Mouse (Mus musculus) adrenal gland, postnatal 10 days (tissue): ENCODE measurements around the gene Cysltr2. TPM values are rescaled to one million over a fixed set of nuclear protein-coding genes. Genes with fewer than 3 reads are reported as not detected.

Experiments
- DNase-seq: peaks from one replicate; pipeline ENCODE4 v3.0.0; 2021; ENCODE audit warnings: mixed read lengths
- total RNA-seq, 2 experiments: library from RNA; stranded (reverse); gene quantifications; 2 replicates each; pipeline ENCODE4 v1.2.3; 2021

The Cysltr2 gene
- total RNA-seq, 2 experiments from 2014 or later = 0.81 to 1.4 TPM

DNA sequence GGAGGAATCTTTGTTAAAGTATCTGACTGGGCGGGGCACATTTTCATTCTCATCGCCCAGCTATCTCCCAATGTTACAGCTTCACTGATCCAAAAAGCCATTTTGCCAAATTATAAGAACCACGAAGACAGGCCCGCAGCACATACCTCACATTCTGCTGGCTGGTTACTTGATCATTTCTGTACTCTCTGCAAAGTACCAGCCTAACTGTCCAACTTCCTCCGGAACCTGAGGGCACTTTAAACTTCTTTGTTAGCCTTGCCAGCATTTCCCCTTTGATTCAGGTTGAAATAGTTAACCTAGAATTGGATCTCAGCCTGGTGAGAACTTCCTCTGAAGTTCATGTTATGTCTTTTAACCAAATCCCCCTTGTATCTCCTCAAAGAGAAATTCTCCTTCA, 63.8 kb downstream of the Cysltr2 start:
- no peak for DNase-seq

DNA sequence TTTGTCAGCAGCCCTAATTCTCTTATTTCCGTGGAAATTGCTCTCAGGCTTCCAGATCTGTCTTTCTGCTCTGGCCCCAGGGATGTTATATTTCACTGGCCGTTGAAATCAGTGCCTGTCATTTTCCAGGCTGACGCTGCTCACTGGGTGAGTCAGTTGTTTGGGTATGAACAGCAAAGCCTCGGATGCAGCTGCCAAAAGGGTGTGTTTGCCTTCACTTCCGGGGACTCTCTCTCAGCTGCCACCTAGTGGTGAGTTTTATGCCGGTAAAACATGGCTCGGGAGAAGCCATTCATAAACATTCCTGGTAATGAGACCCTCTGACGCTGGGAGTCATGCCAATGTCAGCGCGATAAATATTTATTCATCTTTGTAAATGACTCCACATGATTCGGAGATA, 65.5 kb downstream of the Cysltr2 start:
- peak; percentile 89 for DNase-seq

DNA sequence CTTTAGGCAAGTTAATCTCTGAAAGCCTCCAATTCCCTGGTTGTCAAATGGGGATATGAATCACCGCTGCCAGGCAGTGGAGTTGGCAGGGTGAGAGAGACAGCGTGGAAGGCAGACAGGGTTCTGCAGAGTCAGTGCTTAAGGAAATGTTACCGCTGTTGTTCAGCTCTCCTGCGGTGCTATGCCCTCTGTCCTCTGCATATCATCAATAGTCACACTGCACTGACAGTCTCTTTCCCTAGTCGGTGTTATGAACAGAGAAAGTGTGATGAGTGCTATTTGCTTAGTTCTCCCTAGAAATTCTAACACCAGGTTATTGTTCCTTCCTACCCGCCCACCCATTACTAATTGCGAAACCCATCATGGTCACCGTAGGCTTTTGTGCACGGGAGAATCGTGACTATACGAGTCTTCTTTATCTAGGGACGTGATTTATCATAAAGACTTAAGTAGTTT, 65.9 kb downstream of the Cysltr2 start:
- DNase-seq = peak; percentile 44

DNA sequence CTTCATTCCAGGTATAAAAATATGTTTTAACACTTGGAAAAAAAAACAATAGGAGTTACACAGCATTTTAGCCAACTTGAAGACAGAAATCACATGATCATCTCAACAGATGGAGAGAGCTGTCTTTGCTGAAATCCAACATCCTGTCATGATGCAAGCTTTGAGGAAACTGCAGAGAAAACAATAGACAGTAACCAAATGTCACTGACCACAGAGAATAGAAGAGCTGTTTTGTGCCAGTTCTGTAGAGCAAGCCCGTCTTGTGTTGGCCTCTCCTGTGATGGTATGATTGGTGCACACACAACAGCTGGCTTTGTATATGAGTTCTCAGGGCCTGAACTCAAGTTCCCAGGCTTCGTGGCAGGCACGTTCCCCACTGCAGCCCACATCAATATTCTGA, 68.2 kb downstream of the Cysltr2 start:
- DNase-seq = no peak

DNA sequence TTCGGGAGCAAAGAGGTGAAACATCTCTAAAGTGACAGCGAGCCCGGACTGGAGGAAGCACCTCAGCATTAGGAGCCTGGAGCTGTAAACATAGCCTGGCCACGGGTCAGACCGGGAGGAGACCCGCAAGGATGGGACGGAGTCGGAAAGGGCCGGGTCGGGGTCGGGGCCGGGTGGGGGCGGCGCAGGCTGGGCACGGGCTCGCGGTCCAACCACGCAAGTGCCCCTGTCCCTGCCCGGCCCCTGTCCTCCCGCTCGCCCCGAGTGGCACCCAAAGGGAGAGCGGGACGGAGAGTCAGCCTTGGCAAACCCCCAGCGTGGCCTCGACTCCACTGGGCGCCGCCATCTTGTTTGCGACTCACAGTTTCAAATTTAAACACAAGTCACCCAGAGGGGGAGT, 68.8 kb downstream of the Cysltr2 start:
- no peak for DNase-seq

DNA sequence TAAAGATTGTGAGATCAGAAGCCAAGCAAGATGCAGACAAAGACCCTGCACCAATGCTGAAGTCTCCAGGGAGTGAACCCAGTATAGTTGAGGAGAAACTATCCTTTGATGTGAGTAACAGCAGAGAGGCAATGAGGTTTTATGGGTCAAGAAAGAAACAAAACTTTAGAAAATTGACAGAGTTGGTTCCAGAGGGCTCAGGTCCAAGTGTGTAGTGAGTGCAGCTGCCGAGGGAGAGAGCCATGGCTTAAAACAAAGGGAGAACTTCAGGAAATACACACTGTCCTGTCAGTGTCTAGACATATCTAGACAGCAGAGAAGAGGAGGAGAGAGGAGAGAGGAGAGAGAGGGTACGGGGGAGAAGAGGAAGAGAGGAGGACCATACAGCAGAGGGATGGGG, 72.8 kb downstream of the Cysltr2 start:
- no peak for DNase-seq

Other genes starting within 250 kb of the Cysltr2 start
- 10 to 100 TPM; 49.9 to 64.4 TPM for gene Rcbtb2, start 73.9 kb upstream of the Cysltr2 start, total RNA-seq
- 10 to 100 TPM in 1 of 2 experiments, 1 to 10 TPM in 1; 8.3 to 11.5 TPM for gene Lpar6, start 188.8 kb upstream of the Cysltr2 start, total RNA-seq